Mouse (Mus musculus) embryonic facial prominence, embryonic 11.5 days (tissue): ENCODE measurements around the gene Brdt. TPM values are rescaled to one million over a fixed set of nuclear protein-coding genes. Genes with fewer than 3 reads are reported as not detected.

Experiments
- ATAC-seq: fragments of 200-750 bp; cut with Nextera tagmentation; replicated peaks from 2 replicates; pipeline ENCODE4 v1.8.0; 2017; ENCODE audit warnings: low read depth; ENCODE audit not compliant: insufficient number of reproducible peaks, low FRiP score, low TSS enrichment
- DNase-seq: peaks from one replicate; pipeline ENCODE4 v3.0.0-alpha.2; 2015; ENCODE audit warnings: low spot score
- H3K27ac ChIP-seq: fragments of 300-500 bp; sonication (generic); replicated peaks from 2 replicates; pipeline ENCODE4 v1.5.1; 2014; ENCODE audit warnings: mild to moderate bottlenecking, low read depth, low read length, control low read depth
- H3K27me3 ChIP-seq: fragments of 300-500 bp; sonication (generic); 2 replicates; pipeline ENCODE4 v1.6.1; 2014; ENCODE audit warnings: mild to moderate bottlenecking, low read length, moderate library complexity, mixed read lengths; ENCODE audit not compliant: control insufficient read depth, insufficient read depth
- H3K36me3 ChIP-seq: fragments of 300-500 bp; sonication (generic); replicated peaks from 2 replicates; pipeline ENCODE4 v1.6.1; 2014; ENCODE audit warnings: low read depth, mild to moderate bottlenecking, low read length, moderate library complexity, mixed read lengths; ENCODE audit not compliant: control insufficient read depth, insufficient read depth
- H3K4me1 ChIP-seq: fragments of 300-500 bp; sonication (generic); 2 replicates; pipeline ENCODE4 v1.6.1; 2014; ENCODE audit warnings: low read length, mixed read lengths; ENCODE audit not compliant: control insufficient read depth, insufficient read depth
- H3K4me2 ChIP-seq: fragments of 300-500 bp; sonication (generic); 2 replicates; pipeline ENCODE4 v1.6.1; 2014; ENCODE audit warnings: low read depth, mild to moderate bottlenecking, control low read depth, low read length, moderate library complexity
- H3K4me3 ChIP-seq: fragments of 300-500 bp; sonication (generic); 2 replicates; pipeline ENCODE4 v1.5.1; 2014; ENCODE audit warnings: low read depth, low read length, control low read depth
- H3K9ac ChIP-seq: fragments of 300-500 bp; sonication (generic); replicated peaks from 2 replicates; pipeline ENCODE4 v1.6.1; 2014; ENCODE audit warnings: mild to moderate bottlenecking, control low read depth, low read length
- H3K9me3 ChIP-seq: fragments of 300-500 bp; sonication (generic); replicated peaks from 2 replicates; pipeline ENCODE4 v1.6.1; 2016; ENCODE audit warnings: mild to moderate bottlenecking, low read length, inconsistent platforms, mixed read lengths; ENCODE audit not compliant: control insufficient read depth
- WGBS: fragments of 180-500 bp; shearing (Covaris S2); extraction: QIAGEN DNeasy Blood & Tissue Kit; methylation state at CpG from one replicate; pipeline ENCODE4 v1.1.7; 2014; 5-methylcytosine and 5-hydroxymethylcytosine counted together
- polyA plus RNA-seq: library from polyadenylated mRNA; unstranded; fragments of >200 nt; fragmentation: Nextera tagmentation; extraction: Ambion mirVana; gene quantifications from 2 replicates; pipeline ENCODE4 v1.2.1, GENCODE M21; 2014

Gene Brdt
- polyA plus RNA-seq, 1 experiment from 2014 or later, result 3.2 TPM

GRCm38 (mm10) chr5:107352566-107352965, 21.6 kb downstream of the Brdt start:
- Histone ChIP-seq H3K9ac (no peak overlapping the region), H3K9me3 (no peaks in the 10 kb centered on the region), H3K4me2 (no peak overlapping the region), H3K4me1 (no peaks in the 10 kb centered on the region), H3K27ac (no peak overlapping the region), H3K36me3 (no peaks in the 10 kb centered on the region), H3K27me3 (no peaks in the 10 kb centered on the region), H3K4me3 (no peak overlapping the region)
- WGBS, result 100% methylated on average over 1 of the region's 1 CpGs
- ATAC-seq (no peak), DNase-seq (no peak)

DNA sequence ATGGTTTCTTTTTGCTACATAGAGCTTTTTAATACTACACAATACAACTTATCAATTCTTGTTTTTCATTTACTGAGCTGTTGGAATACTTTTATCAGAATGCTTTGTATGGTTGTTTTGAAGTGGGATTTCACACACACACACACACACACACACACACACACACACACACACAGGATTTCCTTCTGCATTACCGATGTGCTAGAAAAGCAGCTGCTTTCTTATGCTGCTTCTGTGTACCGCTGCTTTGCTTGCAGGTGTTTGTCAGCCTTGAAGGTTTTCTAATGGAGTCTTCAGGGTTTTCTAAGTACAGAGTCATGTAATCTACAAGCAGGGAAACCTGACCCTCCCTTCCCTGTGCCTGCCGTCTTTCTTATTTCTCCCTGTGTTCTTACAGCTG, 23.0 kb downstream of the Brdt start:
- Histone ChIP-seq H3K9ac (no peak overlapping the region), H3K27ac (no peak overlapping the region), H3K4me3 (no peak overlapping the region), H3K9me3 (no peaks in the 10 kb centered on the region), H3K27me3 (no peaks in the 10 kb centered on the region), H3K36me3 (no peaks in the 10 kb centered on the region), H3K4me1 (no peaks in the 10 kb centered on the region), H3K4me2 (no peak overlapping the region)
- 47% methylated on average over 3 of the region's 3 CpGs for WGBS
- ATAC-seq, result no peak
- no peak for DNase-seq

DNA sequence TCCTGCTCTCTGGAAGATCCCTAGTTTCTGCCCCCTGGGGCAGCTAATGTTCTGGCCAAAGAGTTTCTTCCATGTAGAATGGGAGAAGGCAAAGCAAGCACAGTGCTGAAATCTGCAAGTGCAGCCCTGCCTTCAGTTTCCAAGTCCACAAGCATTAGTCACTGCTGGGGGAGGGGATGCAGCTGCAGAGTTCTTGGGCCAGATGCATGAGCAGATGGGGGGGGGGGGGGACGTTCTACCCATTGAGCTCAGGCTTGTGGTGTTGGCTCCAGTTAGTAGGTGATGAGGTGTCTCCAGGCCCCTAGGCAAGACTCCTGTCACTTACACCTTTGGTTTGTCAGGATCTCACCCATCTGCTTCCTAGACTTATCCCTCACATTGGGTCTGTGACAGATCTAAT, 24.8 kb downstream of the Brdt start:
- ATAC-seq (no peak), DNase-seq (no peak)
- H3K36me3 ChIP-seq, result no peaks in the 10 kb centered on the region
- H3K27ac ChIP-seq, result no peak overlapping the region
- H3K4me3 ChIP-seq, result no peak overlapping the region
- no peak overlapping the region for H3K9ac ChIP-seq
- no peaks in the 10 kb centered on the region for H3K27me3 ChIP-seq
- H3K9me3 ChIP-seq, result no peaks in the 10 kb centered on the region
- WGBS, result 0% methylated on average over 1 of the region's 1 CpGs
- no peaks in the 10 kb centered on the region for H3K4me1 ChIP-seq
- H3K4me2 ChIP-seq, result no peak overlapping the region

DNA sequence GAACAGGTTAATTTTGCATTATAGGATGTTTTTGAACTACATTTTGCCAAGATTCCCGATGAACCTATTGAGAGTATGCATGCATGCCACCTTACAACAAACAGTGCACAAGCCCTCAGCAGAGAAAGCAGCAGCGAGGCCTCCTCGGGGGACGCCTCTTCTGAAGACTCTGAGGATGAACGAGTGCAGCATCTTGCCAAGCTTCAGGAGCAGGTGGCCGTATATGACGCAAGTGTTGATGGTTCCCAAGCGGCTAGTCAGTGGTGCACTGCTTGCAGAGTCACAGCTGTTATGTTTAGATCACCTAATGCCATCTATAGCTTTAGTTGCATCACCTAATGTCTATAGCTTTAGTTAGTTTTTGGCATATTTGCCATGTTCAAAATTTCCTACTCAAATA, 26.8 kb downstream of the Brdt start:
- WGBS, result 91% methylated on average over 8 of the region's 8 CpGs
- H3K4me2 ChIP-seq, result no peak overlapping the region
- no peak for ATAC-seq

GRCm38 (mm10) chr5:107359395-107360053, 28.6 kb downstream of the Brdt start:
- Histone ChIP-seq H3K4me2 (peak overlapping the region; percentile 48), H3K36me3 (no peaks in the 10 kb centered on the region), H3K9ac (peak overlapping the region; percentile 60), H3K9me3 (no peaks in the 10 kb centered on the region), H3K4me3 (peak overlapping the region; percentile 58), H3K27me3 (no peaks in the 10 kb centered on the region), H3K4me1 (no peaks in the 10 kb centered on the region), H3K27ac (peak overlapping the region; percentile 60; the same call in 1 of the 2 replicates)
- under 1% methylated on average over 40 of the region's 40 CpGs for WGBS
- DNase-seq (peak; percentile 86), ATAC-seq (peak; percentile 96)

More for the DNA sequence above, 26.8 kb downstream of the Brdt start:
- H3K27me3 ChIP-seq, result no peaks in the 10 kb centered on the region
- H3K4me1 ChIP-seq, result no peaks in the 10 kb centered on the region
- no peak overlapping the region for H3K27ac ChIP-seq
- H3K4me3 ChIP-seq, result no peak overlapping the region
- no peak overlapping the region for H3K9ac ChIP-seq
- DNase-seq, result no peak
- no peaks in the 10 kb centered on the region for H3K36me3 ChIP-seq
- H3K9me3 ChIP-seq, result no peaks in the 10 kb centered on the region

DNA sequence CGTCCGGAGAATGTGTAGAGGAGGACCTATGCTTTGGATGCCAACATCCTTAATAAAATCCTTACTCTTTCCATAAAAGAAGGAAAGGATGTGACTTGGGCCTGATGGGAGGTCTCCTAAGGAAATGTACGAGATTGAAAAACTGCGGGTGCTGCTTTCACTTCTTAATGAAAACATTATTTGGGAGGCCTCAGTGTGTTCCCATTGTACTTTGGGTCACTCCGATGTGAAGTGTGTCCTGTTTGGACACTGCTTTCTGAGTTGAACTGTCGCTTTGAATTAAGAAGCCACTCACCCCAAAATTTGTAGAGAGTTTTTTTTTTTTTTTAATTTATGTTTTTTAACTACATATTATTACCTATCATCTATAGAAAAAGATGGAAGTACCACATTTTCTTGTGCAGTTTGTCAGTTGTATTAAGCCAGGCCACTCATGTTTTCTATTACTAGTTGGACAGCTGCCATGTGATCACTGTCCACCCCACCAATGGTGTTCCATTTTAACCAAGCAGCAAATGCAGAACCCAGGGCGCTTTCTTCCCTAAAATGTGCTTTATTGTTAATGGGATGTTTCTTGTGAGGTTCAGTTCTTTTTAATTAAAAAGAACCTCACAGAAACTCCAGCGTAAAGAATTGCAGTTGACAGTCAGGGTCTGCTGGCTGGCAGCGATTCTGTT, 29.2 kb downstream of the Brdt start:
- H3K4me1 ChIP-seq, result no peaks in the 10 kb centered on the region
- H3K27me3 ChIP-seq, result no peaks in the 10 kb centered on the region
- H3K9ac ChIP-seq, result peak overlapping the region; percentile 60
- peak overlapping the region; percentile 60; the same call in 1 of the 2 replicates for H3K27ac ChIP-seq
- DNase-seq, result peak; percentile 38
- no peaks in the 10 kb centered on the region for H3K36me3 ChIP-seq
- 23% methylated on average over 9 of the region's 9 CpGs for WGBS
- H3K9me3 ChIP-seq, result no peaks in the 10 kb centered on the region
- peak overlapping the region; percentile 48 for H3K4me2 ChIP-seq
- peak overlapping the region; percentile 58 for H3K4me3 ChIP-seq
- no peak for ATAC-seq

- DNase-seq (no peak), ATAC-seq (no peak)
- Histone ChIP-seq H3K4me3 (no peak overlapping the region), H3K36me3 (no peaks in the 10 kb centered on the region), H3K4me2 (no peak overlapping the region), H3K27ac (no peak overlapping the region), H3K9me3 (no peaks in the 10 kb centered on the region), H3K4me1 (no peaks in the 10 kb centered on the region), H3K27me3 (no peaks in the 10 kb centered on the region), H3K9ac (no peak overlapping the region)
- WGBS, result 71% methylated on average over 3 of the region's 3 CpGs
Observed at GRCm38 (mm10) chr5:107370040-107370439, 39.1 kb downstream of the Brdt start.

GRCm38 (mm10) chr5:107371335-107371734, 40.4 kb downstream of the Brdt start:
- H3K27me3 ChIP-seq, result no peaks in the 10 kb centered on the region
- H3K4me3 ChIP-seq, result no peak overlapping the region
- DNase-seq, result no peak
- no peak overlapping the region for H3K27ac ChIP-seq
- WGBS, result 90% methylated on average over 5 of the region's 5 CpGs
- H3K36me3 ChIP-seq, result no peaks in the 10 kb centered on the region
- no peak overlapping the region for H3K9ac ChIP-seq
- no peak for ATAC-seq
- H3K9me3 ChIP-seq, result no peaks in the 10 kb centered on the region
- no peak overlapping the region for H3K4me2 ChIP-seq
- H3K4me1 ChIP-seq, result no peaks in the 10 kb centered on the region
